Mouse (Mus musculus) adipocyte (in vitro differentiated cells): ENCODE measurements around the gene Mpig6b.

Experiments
- DNase-seq: peaks from one replicate; pipeline ENCODE4 v3.0.0-alpha.2; 2016; ENCODE audit warnings: low spot score

Mpig6b gene

DNA sequence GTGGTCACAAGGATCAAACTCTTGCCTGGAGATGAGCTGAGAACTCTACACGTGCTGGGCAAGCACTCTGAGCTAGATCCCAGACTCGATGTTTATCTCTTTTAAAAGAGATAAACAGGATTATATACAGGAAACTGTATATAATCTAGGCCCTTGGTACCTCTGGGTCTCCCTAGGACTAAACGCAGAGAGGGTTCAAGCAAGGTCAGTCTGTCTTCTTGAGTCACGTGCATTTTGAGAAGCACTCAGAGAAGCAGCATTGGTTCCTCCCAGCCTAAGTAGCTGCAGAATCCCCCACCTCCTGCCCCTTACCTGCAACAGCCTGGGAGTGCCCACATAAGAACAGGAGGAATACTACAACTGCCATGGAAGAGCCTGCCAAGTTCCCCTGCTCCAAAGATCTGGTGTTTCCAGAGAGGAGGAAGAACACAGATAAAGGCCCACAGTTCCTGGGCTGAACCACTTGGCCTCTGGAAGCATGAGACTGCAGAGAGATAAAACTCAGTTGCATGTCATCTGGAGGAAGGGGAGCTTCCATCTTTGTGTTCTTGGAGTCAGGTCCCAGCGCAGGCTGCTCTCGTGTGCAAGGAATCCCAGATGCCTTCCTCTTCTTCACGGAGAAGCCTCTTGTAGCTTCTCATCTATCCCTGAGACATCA, 19.4 kb upstream of the Mpig6b start, which contains the start of gene Ly6g6f:
TSS of gene Ly6g6f (minus strand) at position 403 of the 658 bp plus-strand sequence.
- DNase-seq: no peak

DNA sequence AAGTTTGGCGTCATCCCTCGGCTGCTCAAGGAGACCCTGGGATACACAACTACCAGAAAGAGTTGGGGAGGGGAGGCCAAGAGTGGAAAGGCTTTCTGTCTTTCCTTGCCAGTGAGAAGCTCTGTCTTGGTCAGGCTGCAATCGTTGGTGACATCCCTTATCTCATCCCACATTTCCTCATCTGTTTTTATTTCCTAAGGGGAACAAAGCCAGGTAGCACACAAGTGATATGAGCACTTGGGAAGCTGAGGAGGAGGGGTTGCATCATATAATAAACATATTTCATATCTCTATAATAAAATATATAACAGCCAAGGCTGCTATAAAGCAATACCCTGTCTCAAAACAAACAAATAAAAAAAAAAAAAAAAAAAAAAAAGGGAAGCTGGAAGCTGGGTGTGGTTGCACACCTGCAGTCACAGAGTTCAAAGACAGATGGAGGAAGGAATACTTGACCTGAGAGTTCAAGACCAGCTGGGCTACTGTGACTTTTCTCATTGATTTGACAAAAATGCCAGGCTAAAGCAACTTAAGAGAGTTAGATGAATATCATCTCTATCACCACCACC, 18.0 kb upstream of the Mpig6b start:
- no peak for DNase-seq

GRCm38 (mm10) chr17:35082841-35083576, 17.0 kb upstream of the Mpig6b start:
- DNase-seq: no peak

DNA sequence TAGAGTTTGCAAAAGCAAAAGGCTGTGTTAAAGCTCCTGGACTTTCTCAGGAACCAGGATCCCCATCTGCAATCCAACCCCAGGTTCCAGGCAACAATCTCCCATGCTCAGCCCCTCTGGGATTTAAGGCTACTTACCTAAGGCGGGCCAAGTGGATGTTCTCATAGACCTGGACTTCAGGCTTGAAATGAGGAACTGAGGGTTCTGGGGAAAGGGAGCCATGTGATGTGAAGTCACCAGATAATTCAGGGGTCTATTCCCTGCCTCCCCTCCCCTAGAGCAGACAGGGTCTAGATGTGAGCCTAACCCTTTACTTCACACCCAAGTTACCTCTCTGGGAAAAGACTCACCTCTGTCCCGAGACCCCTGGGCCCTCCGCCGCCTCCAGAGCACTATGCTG, 14.7 kb upstream of the Mpig6b start:
- DNase-seq: no peak

DNA sequence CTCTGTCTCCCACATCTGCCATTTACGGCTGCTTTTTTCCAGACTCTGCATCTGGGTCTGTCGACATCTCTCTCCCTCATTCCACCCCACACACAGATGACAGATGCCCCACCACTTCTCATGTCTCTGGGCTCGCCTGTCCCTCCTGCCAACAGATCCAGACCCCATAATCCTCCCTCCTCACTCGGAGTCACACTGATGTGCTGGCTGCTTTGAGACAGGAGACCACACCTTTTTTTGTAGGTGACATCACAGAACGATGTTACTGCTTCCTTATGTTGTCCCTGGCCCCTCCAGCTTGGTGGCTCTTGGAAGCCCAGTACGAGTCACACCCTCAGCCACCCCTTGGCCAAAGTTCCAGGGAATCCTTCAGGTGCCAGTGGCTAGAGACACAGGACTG, 14.3 kb upstream of the Mpig6b start:
- DNase-seq: no peak

DNA sequence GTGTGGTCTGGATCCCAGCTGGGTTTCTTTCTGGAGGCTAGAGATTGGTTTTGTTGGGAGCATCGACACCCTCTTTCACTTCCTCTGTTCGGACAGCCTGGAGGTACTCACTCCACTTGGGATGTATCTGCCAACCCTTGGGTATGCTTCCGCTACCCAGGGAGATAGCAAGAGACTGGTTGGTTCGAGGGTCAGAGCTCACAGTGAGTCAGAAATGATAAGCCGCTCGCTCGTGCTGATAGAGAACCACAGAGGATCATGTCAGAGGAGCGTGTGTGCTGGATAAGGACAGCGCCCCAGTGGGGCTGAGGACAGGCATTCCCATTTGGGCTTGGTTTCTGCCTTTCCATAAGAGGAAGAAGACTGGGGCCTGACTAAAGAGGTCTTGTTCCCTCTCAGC, 13.8 kb upstream of the Mpig6b start:
- DNase-seq: no peak

GRCm38 (mm10) chr17:35077786-35078233, 11.8 kb upstream of the Mpig6b start, which contains the start of gene Ly6g6d:
TSS of gene Ly6g6d (minus strand) at chr17:35078065.
- no peak for DNase-seq

GRCm38 (mm10) chr17:35077285-35077684, 11.3 kb upstream of the Mpig6b start:
- DNase-seq: no peak

- DNase-seq: no peak
Observed at GRCm38 (mm10) chr17:35076507-35077176, 10.7 kb upstream of the Mpig6b start, which contains the start of gene Ly6g6e. TSS of gene Ly6g6e (plus strand) at chr17:35076902.

DNA sequence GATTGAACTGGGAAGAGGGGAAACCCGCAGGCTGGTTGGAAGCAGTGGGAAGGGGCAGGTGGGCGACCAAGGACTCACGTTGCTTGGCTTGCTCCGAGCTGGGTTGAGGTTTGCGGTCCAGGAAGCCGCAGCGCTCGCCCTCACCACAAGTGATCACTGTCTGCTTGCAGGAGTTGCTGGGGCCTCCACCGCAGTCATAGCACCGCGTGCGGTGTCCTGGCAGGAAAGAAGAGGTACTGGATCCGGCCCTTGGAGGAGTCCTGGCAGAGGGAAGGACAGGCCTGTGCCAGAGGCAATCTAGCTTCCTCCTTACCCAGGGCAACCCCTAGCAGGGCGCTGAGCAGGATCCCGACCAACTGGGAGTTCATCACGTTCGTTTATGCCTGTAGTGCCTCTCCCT, 8.1 kb upstream of the Mpig6b start:
- no peak for DNase-seq

GRCm38 (mm10) chr17:35071454-35071853, 5.5 kb upstream of the Mpig6b start:
- no peak for DNase-seq

DNA sequence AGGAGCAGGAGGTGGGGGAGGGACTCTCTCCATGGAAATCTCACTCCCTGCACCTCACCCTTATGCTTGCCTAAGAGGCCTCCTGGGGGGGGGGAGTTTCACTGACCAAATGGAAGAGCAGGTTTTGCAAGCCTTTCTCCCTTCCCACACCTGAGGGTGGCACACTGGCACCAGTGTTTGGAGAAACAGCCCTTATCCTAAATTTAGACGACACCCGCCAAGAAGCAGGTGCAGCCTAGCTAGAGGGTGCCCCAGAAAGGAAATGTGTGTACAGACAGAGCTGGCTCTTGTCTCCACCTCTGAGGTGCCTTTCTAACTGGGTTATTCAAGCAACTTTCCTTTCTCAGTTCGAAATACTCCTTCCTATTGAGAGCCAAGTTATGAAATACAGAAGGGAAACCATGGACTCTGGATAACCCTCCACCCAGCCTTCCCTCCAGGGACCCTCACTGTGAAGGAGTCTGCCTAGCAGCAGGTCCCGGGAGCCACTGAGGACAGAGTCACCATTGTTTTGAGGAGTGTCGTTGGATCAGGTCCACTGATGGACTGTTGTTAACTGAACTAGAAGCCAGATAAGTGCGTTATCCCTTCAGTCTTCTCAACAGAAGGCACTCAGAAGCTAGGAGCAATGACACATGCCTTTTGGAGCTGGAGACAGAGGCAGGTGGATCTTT, 4.7 kb upstream of the Mpig6b start:
- no peak for DNase-seq

DNA sequence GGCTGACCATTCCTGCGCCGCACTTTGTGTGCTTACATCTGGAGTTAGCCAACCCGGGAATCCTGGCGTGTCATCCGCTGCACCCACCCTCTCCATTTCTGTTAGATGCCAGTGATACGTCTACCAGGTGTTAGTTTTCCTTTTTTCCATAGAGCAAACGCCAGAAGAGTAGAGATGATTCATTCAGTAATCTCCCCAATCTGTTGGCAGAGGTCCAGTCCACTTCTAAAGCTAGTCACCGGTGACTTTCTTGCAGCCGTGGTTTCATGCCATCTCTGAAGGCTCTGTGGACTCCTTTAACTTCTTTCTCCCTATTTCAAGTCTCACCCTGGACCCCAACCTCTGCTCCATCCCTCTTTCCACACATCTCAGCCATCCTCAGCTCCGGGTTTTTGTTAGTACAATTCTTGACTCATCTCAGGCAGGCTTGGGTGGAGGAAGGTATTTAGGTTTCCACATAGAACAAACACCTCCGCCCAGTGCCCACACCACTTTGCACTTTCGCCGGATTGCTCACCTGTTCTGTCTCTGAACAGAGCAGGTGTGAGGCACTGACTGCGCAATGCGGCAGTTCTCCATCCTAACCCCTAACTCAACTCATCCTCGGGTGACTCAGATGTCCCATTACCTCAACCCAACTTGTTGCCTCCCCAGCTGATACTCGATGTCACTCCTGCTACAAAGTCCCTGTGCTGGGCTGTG, 2.4 kb upstream of the Mpig6b start:
- no peak for DNase-seq

- peak; percentile 67 for DNase-seq
Observed at GRCm38 (mm10) chr17:35064951-35065947, 735 bp downstream of the Mpig6b start, which contains the start of gene Ly6g6c. TSS of gene Ly6g6c (plus strand) at chr17:35065388.

DNA sequence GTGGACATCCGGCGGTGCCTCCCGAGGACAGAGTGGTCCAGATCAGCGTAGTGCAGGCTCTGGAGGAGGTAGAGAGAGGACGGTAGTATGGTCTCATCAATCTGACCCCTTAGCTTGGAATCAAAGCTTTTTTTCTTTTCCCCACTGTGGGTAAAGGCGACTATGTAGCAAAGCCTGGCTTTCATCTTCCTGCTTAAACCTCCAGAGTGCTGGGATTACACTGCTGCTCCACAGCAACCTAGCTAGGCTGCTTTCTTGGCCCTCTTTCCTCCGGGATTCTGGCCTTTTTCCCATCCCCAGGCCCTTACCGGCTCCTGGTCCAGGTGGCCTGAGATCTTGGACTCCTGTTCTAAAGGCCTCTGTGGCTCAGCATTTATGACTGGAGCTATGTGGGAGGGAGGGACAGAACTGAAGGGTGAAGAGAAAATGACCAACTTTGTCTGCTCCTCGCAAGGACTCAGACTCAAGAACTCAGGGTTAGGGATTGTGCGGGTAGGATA, 1.6 kb downstream of the Mpig6b start:
- no peak for DNase-seq

- DNase-seq: peak; percentile 69
Observed at GRCm38 (mm10) chr17:35063466-35063865, 2.5 kb downstream of the Mpig6b start.

DNA sequence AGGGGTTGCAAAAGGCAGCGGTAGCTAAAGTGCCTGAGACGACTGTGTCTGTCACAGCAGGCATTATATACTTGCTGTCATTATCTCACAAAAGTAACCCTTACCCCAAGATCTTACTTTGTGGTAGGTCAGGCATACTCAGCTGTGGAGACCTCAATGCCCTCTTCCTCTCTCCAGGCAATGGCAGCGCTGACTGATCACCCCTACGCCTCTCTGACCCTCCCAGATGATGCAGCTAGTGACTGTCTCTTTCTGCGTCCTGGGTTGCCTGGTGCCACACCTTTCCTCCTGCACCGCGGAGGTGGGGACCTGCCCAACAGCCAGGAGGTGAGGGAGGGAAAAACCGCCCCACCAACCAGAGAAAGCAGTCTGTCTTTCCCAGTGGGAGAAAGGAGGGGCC, 4.7 kb downstream of the Mpig6b start:
- DNase-seq: no peak

DNA sequence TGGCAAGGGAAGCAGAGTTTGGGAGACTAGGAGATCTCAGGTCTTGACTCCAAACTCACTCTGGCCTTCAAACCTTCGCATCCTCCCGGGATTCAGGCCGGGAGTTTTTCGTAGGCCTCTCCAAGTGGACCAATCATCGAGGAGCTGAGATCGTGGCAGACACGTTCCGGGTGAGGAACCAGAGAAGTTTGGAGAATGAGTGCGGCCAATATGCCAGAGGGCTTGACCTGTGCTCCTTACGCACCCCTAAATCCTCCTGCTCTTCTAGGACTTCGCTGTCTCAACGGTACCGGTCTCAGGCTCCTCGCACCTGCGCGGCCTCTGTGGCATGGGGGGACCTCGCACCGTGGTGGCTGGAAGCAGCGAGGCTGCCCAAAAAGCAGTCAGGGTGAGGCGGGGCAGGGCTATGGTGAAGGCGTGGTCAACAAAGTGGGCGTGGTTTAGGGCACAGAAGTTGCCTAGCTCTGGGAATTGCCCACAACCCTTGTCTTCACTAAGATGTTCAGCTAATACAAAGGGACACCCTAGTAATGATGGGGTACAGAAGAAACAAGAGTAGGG, 5.2 kb downstream of the Mpig6b start:
- DNase-seq: no peak

DNA sequence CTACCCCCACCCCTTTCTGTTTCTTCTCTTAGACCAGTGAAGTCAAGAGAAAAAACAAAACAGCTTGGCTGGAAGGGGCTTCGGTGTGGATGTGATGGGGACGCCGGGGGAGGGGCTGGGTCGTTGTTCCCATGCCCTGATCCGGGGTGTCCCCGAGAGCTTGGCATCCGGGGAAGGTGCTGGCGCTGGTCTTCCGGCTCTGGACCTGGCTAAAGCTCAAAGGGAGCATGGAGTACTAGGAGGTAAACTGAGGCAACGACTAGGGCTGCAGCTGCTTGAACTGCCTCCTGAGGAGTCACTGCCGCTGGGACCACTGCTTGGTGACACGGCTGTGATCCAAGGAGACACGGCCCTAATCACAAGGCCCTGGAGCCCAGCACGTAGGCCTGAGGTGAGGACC, 5.9 kb downstream of the Mpig6b start:
- DNase-seq: no peak
